Mouse (Mus musculus) lung, postnatal 4 days (tissue): ENCODE measurements around the gene Pear1.
"Not testable (repeated sequence)": the region's sequence is repeated elsewhere in the genome, so short reads cannot be mapped to it uniquely, and the experiment has no call there.

ENCODE experiments used
- DNase-seq, 2 experiments: peaks; one replicate each; pipeline ENCODE4 v3.0.0; 2021

The Pear1 gene

DNA sequence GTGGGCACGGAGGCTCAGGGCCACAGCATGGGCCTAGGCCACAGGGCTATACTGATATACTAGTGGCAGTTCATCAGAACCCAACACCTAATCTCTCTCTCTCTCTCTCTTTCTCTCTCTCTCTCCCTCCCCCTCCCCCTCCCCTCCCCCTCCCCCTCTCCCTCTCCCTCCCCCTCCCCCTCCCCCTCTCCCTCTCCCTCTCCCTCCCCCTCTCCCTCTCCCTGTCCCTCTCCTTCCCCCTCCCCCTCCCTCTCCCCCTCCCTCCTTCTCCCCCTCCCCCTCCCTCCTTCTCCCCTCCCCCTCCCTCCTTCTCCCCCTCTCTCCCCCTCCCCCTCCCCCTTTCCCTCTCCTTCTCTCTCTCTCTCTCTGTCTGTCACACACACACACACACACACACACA lies at the start of gene Pear1:
TSS of gene Pear1 (minus strand) at position 101 of the 400 bp plus-strand sequence.
- not testable (repeated sequence) for DNase-seq

DNA sequence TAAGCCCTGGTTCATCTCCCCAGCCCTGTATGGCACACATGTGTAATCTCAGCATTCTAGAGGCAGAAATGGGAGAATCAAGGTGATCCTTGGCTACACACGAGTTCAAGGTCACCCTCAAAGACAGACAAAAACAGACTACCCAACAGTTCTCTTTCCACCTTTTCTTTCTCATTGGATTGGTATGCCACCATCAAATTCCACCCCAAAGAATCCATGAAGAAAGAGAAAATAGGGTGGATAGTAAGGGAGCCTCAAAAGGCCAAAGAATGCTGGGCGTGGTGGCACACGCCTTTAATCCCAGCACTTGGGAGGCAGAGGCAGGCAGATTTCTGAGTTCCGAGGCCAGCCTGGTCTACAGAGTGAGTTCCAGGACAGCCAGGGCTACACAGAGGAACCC lies 40.0 kb upstream of the Pear1 start:
- DNase-seq, result not testable (repeated sequence)

DNA sequence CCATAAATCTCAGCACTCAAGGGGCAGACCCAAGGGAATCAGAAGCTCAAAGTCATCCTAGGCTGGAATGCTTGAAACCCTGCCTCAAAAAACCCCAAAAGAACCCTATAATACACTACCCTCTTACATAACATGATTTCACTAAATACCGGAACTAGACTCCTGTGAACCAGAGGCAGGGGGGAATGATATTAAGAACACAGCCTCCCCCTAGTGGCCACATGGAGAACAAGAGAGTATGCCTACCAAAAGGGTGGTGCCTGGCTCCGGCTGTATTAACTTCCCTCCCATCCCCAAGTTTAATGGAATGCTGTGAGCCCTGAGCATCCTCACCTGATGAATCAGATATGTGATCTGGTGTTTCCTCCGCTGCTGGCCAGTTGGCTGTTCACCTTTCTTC lies 35.7 kb upstream of the Pear1 start:
- DNase-seq, result peak in 1 of 2 experiments; percentile 70

DNA sequence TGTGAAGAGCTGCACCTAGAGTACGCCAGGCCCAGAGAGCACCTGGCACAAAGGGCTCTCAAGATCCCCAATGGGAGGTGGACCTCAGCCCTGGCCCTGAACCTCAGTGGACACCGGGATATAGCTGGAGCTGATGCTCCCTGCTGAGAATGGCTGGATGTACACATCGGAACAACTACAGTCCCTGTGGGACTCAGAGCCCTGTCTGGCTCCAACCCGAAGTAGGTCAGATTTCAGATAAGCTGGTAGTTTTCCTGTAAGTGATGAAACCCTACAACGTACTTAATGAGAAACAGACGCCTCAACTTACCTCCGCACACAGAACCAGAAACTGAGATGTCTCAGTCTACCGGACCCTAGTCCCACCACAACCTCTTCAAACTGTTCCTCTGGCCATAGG lies 33.6 kb upstream of the Pear1 start:
- DNase-seq, result no peak

DNA sequence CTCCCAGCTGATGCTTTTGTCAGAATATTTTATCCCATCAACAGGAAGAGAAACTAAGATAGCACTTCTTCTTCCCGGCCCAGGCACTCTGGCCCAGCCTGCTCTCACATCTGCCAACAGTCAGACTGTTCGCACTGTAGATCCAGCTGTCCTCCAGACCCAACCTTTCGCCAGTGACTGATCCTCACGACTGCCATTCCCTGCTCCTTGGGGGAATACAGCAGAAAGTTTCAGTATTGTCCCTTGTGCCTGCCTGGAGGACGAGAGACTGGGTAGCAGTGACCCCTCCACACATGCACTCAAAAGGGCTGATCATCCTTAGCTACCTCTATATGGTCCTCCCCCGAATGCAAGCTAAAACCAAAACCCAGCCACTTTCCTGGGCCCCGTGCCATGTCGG lies 31.8 kb upstream of the Pear1 start:
- no peak for DNase-seq

DNA sequence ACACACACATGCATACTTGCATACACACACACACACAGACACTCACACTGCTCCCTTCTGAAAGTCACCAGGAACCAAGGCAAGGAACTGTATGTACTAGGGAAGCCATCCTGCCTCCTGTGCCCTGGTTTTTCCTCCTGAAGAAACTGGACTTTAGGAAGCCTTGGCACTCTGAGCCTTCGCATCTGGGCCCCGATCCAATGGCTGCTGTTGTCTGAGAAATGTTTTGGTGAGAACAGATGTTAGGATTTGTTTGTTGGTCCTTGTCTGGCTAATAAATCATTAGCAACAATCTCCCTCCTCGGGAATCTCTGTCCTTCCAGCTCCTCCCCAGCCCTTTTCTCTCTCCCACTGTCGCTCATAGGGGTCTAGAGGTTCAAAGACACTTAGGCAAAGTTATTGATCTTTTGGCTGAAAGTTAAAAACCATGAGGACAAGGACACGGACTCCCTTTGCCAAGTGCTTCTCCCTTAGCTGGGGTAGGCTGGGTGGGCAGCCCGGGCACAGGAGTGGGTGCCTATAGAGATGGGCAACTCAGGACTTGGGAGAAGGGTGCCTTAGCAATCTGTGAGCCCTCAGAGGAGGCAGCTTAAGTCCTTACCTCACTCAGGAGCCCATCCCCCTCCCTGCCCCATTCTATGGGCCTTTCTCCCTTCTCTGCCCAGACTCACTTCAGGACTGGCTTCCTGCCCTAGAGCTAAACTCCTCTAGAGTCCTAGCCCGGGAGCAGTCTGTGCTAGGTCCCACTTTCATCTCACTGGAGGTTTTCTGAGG lies 30.9 kb upstream of the Pear1 start:
- peak; percentile 35 to 70 for DNase-seq

DNA sequence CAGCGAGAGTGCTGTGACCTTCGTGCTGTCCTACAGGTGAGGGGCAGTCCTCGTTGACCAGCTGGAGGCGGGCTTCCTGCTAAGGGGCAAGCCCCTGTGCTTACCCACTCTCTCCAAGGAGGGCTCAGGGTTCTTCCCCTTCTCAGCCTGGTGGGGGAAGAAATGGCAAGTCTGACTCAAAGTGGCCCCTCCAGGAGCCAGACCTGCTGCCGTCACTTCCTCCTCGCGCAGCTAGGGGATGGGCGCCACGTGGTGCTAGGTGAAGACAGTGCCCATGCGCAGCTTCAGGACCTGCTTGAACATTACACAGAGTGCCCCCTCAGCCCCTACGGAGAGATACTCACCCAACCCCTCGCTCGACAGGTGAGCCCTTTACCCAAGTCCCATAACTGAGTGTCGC lies 25.0 kb upstream of the Pear1 start:
- DNase-seq, result no peak

DNA sequence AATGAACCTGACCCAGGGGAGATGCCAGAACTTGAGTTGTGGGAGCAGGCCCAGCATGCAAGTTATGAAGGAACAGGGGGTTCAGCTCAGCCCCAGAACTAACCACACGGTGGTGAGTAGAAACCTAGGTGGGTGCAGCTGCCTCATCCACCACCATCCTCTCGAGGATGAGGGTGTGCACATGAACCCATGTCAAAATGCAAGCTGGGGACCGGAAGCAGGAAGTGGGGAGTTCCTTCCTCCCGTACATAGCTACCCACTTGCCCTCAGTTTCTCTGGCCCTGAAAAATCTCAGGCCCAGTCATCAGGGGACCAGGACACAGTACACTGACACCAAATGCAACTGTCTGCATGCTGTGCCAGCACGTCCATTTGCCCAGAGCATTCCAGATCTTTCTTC lies 23.6 kb upstream of the Pear1 start:
- DNase-seq, result no peak

DNA sequence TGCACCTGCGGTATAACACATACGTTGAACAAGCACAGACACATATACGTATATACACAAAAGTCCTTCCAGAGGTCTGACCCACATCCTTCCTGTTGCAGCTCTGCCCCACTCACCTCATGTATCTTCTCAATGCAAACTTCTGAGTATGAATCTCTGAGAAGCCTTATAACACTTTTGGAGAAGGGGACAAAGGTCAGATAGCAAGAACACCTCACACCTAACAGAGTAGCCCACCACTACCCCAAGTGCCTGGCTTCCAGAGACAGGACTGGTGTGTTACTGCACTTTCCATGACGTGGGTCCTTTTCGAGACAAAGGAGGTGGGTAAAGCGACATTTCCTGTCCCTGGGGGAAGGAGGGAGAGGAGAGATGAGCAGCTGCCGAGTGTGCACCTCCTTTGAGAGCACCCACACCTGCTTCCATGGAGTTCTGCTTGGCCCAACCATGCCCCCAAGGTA lies 22.6 kb upstream of the Pear1 start, which contains the start of gene Sh2d2a:
TSS of gene Sh2d2a (plus strand) at position 106 of the 461 bp plus-strand sequence.
- peak in 1 of 2 experiments; percentile 15 for DNase-seq

DNA sequence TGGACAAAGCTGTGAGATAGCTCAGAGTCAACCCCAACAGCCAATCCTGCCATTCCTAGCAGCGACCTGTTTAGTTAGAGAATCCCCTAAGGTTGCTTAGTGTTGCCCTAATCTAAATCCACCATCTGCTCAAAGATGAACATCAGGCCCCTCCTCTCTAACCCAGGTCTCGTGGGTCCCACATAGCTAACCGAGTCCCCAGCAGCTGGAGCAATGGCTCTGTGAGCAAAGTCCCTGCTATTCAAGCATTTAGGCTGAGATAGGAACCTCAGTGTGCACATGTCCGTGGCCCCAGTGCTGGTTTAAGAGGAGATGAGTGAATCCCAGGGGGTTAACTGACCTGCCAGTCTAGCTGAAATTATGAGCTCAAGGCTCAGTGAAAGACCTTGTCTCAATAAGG lies 22.1 kb upstream of the Pear1 start:
- DNase-seq, result no peak

DNA sequence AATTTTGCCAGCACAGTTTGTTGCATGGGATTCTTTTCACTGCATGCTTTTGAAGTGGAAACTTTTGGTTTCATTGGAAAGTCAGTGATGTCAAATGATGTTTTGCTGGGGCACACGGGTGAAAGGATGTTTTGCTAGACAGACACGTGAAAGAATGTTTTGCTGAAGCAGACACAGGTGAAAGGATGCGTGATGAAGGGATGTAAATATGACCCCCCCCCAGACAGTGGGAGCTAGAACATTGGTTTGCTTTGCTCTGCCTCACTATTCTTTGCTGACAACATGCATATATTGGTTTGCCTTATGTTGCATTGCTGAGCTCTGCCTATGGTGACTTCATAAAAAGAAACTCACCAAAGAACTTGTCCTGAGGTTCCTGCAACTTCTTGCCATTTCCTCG lies 20.9 kb upstream of the Pear1 start:
- DNase-seq, result no peak

DNA sequence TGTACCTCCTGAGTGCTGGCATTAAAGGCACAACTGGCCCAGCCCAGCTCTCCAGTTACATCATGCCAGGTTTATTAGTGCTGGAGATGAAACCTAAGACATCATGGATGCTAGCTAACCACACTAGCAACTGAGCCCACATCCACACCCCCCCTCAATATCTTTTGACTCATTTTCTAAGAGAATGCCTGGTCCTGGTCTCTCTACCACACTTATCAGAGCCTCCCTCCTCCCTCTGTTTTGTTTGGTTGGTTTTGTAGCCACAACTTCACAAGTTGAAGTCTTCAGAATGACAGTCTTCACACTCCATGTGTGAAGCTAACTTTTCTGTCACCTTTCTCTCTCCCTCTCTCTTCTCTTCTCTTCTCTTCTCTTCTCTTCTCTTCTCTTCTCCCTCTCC lies 16.8 kb upstream of the Pear1 start:
- no peak for DNase-seq

DNA sequence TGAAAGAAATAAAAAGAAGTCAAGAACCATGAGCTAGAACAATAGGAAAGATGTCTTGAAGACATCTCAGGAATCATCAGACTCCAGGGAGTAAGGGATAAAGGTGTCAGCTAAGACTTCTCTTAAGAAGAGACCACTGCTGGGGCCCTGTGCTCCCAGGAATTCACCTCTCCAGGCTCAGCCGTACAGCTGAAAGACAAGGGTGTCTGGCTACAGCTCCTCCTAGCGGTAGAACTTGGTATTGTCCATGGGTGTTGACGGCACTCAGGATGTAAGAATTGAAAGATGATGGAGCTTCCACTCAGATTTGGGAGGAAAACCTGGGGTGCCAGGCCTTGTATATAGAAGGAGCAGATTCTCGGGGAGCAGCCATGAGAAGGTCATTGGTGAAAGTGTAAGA lies 14.5 kb upstream of the Pear1 start:
- peak in 1 of 2 experiments; percentile 80 for DNase-seq

DNA sequence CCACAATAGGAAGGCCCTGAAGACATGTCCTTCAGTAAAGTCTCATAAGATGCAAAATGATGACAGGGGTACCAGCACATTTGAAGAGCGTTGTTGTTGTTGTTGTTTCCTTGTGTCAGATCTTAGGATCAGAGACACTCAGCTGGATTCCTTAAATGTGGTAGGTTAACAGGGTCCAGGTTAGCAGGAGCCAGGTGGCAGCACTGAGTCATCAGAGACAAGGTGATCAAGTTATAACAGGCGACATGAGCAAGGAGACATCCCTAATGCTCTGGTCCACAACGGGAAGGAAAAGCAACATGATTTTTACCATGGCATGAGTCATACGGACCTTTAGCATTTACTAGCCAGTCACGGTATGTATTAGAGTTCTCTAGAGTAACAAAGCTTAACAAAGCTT lies 9.4 kb upstream of the Pear1 start:
- DNase-seq, result no peak

DNA sequence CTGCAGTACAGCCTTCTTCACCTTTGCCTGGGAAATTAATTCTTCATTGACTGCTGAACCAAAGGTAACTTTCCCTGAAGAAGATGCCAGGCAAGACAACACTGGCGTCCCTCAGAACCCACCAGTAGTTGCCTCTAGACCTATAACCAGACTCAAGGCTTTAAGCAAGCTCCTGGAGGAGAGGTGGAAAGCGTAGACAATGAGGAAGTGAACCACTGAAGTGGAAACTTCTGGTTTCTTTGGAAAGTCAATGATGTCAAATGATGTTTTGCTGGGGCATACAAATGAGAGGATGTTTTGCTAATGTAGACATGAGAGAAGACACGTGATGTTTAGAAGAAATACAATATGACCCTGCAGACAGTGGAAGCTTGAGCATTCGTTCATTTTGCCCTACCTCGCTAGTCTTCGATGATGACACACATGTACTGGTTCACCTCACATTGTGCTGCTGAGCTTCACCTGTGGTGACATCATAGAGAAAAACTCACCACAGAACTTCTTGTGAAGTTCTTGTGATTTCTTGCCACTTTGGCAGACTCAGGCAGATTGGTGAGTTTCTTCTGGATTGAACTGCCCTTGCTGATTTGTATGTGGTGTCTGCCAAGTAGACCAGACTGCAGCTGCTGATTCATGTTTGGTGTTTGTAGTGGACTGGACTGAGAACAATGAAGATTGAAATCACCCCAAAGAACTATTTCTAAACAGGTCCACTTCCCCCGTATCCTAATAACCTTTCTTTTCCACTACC lies 8.2 kb upstream of the Pear1 start:
- no peak for DNase-seq

DNA sequence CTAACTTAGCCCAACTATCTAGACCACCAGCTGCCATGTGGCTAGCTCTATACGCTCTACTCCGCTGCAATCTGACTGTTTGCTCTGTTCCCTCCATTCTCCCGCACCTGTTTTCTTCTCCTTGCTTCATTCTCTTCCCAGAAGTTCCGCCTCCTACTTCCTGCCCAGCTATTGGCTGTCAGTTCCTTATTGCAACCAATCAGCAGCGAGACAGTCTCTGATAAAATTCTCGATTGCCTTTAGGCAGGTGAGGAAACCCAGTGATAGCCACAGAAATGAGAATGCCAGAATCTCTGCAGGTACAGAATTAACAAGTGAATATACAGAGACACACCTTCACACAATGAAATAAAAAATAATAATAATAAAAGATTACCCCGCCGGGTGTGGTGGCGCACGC lies 4.9 kb upstream of the Pear1 start:
- no peak for DNase-seq

DNA sequence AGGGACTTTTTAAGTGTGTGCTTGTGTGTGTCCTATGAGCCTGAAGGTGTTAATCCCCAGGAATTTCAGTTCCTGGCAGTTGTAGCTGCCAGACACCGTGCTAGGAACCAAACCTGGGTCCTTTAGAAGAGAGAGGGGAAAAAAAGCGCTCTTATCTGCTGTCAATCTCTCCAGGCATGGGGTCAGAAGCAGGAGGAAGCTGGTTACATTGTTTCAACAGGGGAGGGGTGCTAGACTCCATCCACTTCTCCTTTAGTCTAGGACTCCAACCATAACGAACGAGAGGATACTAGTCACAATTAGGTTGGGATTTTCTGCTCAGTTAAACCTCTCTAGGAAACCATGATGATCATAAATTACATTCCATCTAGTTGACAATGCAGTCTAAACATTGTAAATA lies 4.3 kb upstream of the Pear1 start:
- DNase-seq, result no peak

DNA sequence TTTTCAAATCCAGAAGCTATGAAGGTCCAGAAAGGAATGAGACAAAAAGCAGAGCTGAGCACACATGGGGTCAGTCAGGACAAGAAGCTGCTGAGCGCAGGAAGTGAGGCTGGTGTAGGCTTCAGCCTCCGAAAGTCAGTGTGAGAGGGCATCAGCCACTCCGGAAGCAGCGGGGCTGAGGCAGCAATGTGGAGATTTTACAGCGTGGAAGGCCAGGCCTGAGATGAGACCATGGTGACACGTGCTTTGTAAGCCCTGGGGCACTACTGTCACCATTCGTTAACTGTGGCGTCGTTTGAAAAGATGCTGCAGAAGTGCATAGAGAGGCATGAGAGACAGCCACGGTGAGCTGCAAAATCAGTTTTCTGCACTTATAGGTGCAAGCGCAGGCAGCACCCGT lies 5.9 kb downstream of the Pear1 start:
- no peak for DNase-seq

DNA sequence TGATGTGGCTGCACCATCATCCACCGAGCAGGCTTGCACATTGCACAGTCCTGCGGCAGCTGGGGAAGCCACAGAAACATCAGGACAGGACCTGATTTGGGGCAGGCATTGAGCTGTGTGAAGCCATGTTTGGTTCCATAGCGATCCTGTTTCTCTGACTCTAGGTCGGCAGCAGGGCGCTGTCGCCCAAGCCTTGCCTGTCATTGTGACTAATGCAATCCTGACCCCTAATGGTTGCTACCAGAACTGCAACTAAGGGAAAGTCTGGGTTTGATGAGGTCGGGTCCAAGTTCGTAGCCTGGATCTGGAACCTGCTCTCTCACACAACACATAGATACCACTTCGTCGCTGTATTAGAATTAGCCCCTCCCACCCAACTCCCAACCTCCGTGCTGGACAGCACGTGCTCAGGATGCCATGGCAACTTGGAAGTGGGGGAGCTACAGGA lies 7.4 kb downstream of the Pear1 start:
- peak; percentile 49 to 79 for DNase-seq

DNA sequence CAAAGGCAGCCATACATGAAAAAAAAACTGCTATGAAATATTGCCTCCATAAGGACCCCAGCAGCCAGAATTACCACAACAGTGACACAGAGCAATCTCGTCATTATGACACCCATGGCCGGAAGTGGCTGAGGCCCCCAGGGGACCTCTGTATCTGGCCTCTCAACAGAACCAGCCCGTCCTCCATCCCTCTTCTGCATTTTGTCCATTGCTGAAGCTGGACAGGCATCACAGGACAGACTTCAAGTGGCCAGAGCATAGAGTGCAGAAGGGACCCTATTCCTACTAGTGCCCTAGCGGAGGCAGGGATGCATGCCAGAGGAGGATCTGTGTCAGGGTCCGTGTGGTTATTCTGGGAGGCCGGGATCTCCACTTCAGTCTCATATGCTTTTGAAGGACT lies 7.9 kb downstream of the Pear1 start:
- DNase-seq, result no peak

DNA sequence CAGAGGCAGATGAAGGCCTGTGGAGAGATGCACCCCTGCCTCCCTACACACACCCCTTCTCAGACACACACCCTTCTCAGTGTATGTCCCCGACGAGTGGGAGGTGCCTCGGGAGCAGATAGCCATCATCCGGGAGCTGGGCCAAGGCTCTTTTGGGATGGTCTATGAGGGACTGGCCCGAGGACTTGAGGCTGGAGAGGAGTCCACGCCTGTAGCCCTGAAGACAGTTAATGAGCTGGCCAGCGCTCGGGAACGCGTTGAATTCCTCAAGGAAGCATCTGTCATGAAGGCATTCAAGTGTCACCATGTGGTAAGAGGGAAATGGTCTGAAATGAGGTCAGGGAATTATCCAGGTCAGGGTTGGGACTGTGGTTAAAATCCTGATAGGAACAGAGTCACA lies 11.2 kb downstream of the Pear1 start:
- DNase-seq, result no peak

DNA sequence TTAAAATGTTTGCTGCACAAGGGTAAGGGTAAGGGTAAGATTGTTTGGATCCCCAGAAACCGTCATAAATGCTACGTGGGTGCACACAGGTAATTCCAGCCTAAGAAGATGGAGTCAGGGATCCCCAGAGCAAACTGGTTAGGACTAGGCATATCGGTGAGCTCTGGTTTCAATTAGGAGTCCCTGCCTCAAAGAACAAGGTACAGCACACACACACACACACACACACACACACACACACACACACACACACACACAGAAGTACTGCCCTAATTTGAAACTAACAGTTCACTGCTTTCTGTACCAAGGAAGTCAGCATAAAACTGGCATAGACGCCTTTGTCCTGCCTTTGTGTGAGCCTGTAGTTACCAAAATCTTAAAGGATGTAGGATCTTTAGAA lies 11.7 kb downstream of the Pear1 start:
- no peak for DNase-seq

DNA sequence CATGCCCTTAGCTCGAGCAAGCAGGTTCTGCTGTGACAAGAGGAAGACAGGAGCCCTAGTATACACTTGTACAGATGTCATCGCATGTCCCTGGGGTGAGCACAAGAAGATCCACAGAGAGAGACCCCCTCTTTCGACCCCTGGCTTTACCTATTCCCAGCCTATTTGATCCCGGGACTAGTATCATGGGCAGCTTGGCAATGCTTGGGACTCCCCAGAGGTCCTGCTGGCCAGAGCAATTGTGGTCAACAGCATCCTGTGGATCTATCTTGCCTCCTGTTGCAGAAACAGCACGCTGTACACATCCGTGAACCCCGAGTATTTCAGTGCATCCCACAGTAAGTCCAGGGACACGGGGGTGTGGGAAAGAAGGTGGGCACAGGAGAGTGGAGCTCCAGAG lies 12.8 kb downstream of the Pear1 start:
- DNase-seq, result no peak

DNA sequence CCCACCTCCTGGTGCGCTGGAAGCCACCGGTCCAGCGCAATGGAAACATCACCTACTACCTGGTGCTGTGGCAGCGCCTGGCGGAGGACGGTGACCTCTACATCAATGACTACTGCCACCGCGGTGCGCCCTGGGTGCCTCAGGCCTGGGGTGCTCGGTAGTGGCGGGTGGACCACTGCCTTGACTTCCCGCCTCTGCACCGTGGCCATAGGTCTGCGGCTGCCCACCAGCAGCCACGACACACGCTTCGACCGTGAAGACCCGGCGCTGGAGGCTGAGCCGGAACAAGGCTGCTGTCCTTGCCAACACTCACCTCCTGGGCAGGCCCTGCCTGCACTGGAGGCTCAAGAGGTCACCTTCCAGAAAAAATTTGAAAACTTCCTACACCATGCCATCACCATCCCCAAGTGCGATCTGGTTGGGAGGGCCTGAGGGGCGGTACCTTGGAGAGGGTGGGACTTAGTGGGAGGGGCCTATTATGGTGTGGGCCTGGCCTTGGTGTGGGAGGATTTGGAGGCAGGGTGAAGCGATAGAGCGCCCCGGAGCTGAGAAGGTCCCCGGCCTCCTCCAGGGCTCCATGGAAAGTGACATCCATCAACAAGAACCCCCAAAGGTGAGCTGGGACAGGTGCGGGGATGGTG lies 14.7 kb downstream of the Pear1 start:
- DNase-seq, result no peak
